Mouse (Mus musculus) hematopoietic stem cell, adult 5-6 weeks (primary cell): ENCODE measurements around the gene Akna. TPM values are rescaled to one million over a fixed set of nuclear protein-coding genes. Genes with fewer than 3 reads are reported as not detected.
A peak's percentile ranks its signal among the peaks of the same experiment; 100 is the strongest.

Source experiments
- ATAC-seq, 2 experiments: fragments of 125-278 bp in 1 of 2; replicated peaks in 1 of 2; 2 replicates each; pipeline ENCODE4 v1.8.0; 2016 to 2017; ENCODE audit warnings: inconsistent platforms in 2 of 2, mild to moderate bottlenecking in 2 of 2, moderate number of reproducible peaks in 2 of 2, low read depth in 1 of 2, moderate TSS enrichment in 1 of 2; ENCODE audit not compliant: low FRiP score in 2 of 2, poor library complexity in 2 of 2, severe bottlenecking in 2 of 2, insufficient read depth in 1 of 2, low TSS enrichment in 1 of 2
- total RNA-seq: library from RNA; stranded (forward); fragments of 172-1452, 232-1000 nt; gene quantifications from 2 replicates; pipeline ENCODE4 v1.2.3, GENCODE M21; 2017

Gene Akna
- total RNA-seq, 1 experiment from 2014 or later, result 19.1 TPM

DNA sequence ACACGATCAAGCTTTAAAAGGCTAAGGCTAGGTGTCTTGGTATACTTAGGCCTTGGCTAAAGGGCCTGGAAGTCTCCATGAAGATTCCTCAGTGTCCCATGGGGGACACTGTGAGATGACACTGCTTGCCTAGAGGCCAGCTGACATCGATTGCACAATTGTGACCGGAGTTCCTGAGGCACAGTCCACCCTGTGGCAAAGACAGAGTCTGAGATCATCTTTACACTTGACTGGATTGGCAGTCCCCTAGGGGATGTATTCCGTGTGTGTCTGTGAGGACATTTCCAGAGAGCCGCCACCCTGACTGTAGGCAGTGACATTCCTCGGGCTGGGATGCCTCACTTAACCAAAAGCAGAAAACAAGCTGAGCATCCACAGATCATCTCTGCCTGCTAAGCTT lies 43.3 kb downstream of the Akna start:
- no peak for ATAC-seq

DNA sequence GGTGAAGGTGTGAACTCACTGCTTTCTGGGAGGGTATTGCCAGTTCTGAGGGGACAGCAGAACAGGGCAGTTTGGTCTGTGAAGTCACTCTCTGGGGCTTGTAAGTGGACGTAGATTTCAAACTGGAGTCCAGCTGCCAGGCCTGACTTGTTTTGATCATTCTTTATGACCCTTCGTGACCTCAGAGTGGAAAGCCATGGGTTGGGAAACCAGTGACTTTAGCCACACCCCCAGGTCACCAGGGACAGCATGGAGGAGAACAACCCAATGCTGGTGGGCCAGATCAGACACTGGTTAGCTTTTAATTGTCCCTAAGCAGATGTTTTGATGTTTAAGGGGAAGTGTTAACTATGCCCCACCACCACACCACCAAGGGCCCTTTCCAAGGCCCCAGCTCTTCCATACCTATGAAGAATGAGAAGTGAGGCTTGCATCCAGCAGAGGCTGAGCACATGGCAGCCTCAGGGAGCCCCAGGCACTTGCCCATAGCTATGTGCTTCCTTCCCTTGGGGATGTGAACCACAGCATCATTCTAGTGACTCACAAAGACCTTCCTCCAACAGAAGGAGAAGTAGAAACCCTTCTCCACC lies 46.1 kb downstream of the Akna start:
- peak; percentile 21 to 42; a peak in 3 of 4 replicates for ATAC-seq

DNA sequence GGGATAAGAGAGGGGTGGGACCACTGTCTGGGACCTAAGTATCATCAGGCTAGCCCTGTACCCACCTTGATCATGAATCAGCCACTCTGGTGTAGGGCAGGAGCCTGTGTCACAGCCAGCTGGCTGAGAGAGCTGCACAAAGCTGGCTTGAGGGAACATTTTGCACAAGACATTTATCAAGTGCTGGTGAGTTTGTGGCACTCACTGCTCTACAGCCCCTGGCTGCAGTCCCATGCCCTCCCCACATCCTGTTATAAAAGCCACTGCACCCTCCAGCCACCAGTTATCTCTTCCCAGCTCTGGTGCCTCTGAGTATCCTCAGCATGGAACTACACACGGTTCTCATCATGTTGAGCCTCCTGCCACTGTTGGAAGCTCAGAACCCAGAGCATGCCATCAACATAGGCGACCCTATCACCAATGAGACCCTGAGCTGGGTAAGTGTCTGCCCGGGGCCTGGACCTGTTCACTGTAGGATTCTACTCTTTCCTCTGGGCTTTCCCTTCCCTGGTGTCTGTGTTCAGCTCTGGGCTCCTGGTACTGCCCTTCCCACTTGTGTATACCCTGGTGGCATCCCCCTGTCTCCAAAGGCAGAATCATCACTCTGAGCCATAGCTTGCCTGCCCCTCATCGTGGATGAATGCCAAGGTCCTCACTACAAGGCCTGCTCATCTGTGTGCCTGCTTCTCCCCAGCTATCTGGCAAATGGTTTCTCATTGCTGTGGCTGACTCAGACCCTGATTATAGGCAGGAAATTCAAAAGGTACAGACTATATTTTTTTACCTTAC lies 47.1 kb downstream of the Akna start, which contains the start of gene Orm3:
Orm3 (plus strand) TSS at position 286 of the 789 bp plus-strand sequence.
- peak; percentile 55 to 67 for ATAC-seq

DNA sequence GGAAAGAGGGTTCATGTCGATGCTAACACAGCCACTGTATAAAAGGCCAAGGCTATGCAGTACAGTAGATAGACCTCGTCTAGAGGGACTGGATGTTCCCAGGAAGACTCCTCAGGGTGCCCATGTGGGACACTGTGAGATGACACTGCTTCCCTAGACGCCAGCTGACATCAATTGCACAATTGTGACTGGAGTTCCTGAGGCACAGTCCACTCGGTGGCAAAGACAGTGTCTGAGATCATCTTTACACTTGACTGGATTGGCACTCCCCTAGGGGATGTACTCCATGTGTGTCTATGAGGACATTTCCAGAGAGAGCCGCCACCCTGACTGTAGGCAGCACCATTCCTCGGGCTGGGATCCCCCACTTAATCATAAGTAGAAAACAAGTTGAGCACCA lies 54.6 kb downstream of the Akna start:
- no peak for ATAC-seq

DNA sequence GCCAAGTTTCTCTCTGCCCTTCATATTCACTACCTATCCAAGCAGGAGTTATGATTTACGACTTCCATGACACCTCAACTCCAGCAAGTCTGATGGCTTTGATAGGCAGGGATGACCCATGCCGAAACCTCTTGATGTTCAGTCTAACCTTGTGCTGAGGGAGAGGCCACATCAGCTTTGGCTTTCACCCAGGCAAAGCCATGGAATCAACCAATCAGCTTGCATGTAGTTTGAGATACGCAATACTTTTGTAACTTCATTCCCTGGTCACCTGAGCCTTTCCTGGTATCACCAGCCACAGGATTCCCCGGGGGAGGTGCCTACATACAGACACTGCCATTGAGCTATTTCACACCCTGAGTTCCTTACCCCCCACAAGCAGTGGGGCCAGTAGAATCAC lies 56.5 kb downstream of the Akna start:
- no peak for ATAC-seq

DNA sequence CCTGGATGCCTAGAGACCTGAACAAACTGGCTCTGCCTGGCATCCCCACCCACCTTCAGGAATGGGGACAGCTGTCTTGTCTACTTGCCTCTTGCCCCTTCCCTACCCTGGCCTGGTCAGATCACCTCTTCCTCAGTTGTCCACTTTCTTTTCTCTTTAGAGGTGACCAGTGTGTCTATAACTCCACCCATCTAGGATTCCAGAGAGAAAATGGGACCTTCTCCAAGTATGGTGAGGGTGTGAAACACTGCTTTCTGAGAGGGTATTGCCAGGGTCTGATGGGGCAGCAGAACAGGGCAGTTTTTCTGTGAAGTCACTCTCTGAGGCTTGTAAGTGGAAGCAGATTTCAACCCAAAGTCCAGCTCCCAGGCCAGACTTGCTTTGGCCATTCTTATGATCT lies 57.9 kb downstream of the Akna start:
- ATAC-seq, result no peak

DNA sequence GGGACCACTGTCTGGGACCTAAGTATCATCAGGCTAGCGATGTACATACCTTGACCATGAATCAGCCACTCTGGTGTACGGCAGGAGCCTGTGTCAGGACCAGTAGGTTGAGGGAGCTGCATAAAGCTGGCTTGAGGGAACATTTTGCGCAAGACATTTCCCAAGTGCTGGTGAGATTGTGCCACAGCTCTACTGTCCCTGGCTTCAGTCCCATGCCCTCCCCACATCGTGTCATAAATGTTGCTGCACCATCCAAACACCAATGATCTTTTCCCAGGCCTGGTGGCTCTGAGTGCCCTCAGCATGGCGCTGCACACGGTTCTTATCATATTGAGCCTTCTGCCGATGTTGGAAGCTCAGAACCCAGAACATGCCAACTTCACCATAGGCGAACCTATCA lies 58.9 kb downstream of the Akna start, which contains the start of gene Orm1:
Orm1 (plus strand) TSS at position 266 of the 400 bp plus-strand sequence.
- peak in 1 of 2 experiments; percentile 40; a peak in 1 of 4 replicates for ATAC-seq

DNA sequence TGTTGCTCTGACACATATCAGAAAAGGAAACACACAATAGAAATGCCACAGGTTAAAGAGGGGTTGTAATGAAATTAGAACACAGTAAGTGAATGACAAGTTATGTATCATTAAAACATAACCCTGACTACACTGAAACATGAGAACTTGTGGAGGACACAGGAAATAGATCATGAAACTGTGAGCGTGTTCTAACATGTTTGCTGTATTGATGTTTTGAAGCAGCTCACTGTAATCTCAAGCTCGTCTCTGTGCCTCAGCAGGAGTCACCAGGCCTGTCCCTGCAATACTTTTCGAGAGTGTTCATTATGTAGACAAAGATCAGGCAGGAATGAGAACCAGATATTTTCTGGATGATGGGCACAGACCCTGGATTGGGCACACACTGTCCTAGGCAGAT lies 59.5 kb downstream of the Akna start:
- no peak for ATAC-seq

DNA sequence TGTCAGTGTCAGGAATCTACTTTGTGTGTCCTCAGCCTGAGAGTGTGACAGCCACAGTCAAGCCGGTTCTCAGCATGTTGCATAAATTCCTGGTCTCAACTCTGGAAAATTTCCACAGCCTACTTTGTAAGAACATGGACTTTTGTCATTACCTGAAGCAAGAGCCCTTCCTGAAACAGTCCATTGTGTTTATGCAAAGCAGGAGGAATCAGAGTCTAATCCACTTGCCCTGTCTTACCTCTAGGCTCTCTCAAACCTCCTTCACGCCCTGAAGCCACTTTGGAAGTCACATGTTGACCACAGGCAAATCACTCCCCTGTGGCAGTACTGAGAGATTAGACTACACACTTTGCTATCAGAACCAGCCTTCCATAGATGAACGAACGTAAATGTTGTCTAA lies 60.7 kb downstream of the Akna start:
- ATAC-seq, result peak in 1 of 2 experiments; percentile 29; a peak in 1 of 4 replicates

DNA sequence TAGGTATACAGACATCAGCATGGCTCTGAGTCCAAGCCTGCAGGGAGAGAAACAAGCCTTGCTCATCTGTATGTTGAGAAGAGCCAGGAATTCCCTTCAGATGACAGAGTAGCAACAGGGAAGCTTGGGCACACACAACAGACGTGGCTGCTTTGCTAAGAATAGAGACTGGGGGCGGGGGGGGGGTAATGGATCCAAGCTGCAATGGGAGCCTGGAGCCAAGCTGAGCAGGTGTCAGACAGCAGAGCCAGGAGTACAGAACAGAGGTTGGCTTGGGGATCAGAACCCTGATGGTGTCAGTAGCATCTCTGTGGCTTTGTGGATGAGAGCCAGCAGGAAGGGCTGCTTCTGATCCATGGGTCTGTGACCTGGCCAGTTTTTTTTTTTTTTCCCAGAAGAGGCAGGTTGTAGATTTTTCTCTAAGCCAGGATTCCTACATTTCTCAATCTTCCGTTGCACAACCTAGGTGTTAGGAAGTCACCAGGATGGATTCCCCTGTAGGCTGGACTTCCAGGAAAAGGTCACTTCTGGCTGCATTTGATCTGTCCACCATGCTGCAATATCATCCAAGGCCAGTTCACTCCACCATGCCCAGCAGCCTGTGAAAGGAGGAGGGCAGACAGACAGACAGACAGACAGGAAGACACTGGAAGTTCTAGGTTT lies 64.6 kb downstream of the Akna start:
- no peak for ATAC-seq

DNA sequence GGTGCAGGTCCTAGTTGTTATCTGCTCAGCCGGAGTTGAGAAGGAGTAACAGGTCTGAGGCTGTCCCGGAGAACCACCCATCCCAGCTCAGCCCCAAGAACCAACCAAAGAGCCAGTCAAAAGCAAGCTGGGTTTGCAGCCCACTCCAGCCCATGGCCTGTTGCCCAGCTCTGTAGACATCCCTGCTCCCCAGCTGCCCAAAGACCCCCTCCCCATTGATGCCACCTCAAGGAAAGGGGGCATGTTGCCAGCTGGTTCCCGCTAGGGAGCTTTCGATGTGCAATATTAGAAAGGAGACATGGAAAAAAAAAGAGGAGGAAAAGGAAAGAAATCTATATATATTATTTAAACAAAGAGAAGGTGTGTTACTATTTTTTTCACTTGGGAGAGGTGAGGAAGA lies 69.8 kb downstream of the Akna start:
- ATAC-seq, result no peak

DNA sequence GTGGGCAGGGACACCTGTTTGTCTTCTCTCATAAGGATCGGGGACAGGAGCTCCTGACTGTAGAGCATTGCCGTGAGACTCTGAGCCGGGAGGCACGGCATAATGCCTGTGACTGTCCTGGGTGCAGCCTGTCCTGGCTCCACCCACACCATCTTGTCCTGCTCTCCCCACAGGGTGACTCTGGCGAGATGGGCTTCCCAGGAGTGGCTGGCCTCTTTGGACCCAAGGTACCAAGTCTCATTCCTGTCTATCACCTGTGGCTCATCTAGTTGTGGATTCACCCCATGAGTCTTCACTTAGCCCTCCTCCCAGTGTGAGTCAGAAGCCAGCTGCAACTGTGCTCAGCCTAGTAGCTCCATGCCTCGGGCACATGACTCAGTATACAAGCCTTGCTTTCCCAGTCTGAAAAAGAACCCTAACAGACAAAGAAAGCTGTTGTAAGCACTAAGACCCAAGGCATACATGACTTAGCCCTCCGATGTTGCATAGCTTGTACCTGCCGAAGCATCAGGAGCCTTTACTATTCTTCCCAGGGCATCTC lies 79.8 kb downstream of the Akna start:
- ATAC-seq, result no peak

DNA sequence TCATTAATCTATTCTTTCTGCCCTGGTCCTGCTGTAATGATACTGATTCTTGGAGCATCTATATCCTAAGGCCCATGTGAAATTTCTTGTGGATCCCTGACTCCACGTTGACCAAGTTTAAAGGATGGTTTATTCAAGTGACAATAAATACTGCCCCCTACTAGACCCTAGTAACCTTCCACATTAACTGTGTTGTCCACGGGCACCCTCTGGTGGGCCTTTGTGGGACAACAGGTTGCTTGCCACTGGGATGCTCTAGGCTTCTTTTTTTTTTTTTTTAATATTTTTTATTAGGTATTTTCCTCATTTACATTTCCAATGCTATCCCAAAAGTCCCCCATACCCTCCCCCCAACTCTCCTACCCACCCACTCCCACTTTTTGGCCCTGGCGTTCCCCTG lies 83.6 kb downstream of the Akna start:
- peak; percentile 49 to 71; a peak in 1 of 4 replicates for ATAC-seq

Other genes with a start within 250 kb of the Akna start
- gene Ambp, start 248.6 kb downstream of the Akna start, total RNA-seq, result not detected in 2 replicates
- not detected in 2 replicates for gene Kif12, start 231.2 kb downstream of the Akna start, total RNA-seq
- not detected in 2 replicates for gene Col27a1, start 189.3 kb downstream of the Akna start, total RNA-seq
- 0.84 and 11.3 TPM in 2 replicates for gene Orm1, start 58.8 kb downstream of the Akna start, total RNA-seq
- not detected in 2 replicates for gene Orm3, start 47.2 kb downstream of the Akna start, total RNA-seq
- gene Orm2, start 40.9 kb downstream of the Akna start, total RNA-seq, result not detected in 2 replicates
- 4.4 and 6.1 TPM in 2 replicates for gene Whrn, start 92.6 kb upstream of the Akna start, total RNA-seq
- gene Atp6v1g1, start 141.4 kb upstream of the Akna start, total RNA-seq, result 71.6 and 116 TPM in 2 replicates
- gene Tmem268, start 155.4 kb upstream of the Akna start, total RNA-seq, result 10.3 and 40.9 TPM in 2 replicates
- gene Gm11213, start 201.9 kb upstream of the Akna start, total RNA-seq, result not detected in 2 replicates
- not detected in 2 replicates for gene Tex48, start 219.1 kb upstream of the Akna start, total RNA-seq